Mouse (Mus musculus) kidney, adult 9 months (tissue): ENCODE measurements around the gene Gipc1.

Experiments
- DNase-seq: peaks from one replicate; pipeline ENCODE4 v3.0.0; 2022

Gipc1 gene

DNA sequence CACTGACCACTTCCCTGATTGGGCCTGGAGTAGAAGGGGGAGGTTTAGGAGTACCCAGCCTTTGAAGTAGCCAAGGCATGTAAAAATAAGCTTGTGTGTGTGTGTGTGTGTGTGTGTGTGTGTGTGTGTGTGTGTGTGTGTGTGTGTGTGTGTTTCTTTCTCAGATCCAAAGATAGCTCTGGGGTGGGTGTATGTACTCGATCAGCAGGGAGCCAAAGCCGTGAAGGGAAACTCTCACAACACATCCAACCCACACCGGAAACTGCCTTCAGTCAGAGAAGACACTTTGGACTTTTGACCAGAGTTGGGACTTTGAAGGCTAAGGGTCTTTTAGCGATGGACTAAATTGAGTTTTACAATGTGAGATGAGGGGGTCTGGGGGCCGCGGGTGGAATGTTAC lies 2.8 kb upstream of the Gipc1 start:
- DNase-seq: no peak

DNA sequence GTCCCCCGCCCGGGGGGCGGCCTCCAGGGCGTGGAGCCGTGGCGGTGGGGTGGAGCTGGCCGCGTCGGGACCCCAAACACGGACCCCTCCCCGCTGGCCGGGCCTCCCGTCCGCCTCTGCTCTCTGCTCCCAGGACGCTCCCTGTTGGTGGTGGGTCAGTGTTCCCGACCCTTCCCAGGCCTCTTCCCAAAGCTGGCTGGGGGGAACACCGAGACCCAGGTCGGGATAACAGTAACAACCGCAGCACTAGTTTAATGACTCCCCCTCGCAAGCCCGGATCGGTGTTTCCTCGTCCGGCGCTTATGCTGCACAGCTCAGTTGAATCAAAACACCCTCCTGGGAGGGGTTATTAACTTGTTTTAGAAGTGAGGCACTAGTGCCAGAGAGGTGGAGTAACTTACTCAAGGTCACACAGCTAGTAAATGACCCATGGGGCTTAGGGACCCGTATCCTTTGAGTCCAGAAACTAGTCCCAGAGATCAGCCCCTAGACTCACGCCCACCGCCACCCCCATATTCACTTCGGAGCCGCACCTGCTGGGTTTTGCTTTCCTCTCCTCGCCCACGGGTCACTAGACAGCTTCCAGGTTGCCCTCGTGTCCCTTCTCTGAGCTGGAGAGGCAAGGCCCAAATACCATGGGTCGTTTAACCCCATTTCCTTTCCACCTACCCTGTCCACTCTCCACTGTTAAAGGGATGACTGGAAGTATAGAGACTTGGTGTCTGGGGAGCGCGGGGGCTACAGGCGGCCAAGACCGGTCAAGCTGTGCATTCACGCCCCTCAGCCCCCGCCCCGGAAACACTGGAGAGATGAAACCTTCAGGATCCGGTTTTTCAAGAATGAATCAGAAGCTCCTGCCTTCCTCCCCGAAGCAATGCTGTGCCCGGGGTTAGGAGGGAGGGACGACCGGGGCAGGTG lies 526 bp downstream of the Gipc1 start:
- peak; percentile 47 for DNase-seq

DNA sequence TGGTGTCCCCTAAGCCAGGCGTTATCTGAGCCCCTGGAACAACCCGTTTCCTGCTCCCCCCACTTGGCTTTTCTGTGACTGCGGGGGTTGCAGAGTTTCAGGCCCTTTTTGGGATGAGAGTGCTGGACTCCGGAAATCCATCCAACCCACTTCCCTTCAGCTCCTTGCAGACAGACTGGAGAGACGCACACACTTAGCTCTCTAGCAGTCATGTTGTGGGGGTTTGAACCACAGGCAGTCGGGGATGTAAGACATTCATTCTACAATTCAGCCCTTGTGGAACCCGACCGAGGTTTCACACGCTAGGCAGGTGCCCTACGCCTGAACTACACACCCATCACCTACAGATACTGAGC lies 1.2 kb downstream of the Gipc1 start:
- DNase-seq: no peak

DNA sequence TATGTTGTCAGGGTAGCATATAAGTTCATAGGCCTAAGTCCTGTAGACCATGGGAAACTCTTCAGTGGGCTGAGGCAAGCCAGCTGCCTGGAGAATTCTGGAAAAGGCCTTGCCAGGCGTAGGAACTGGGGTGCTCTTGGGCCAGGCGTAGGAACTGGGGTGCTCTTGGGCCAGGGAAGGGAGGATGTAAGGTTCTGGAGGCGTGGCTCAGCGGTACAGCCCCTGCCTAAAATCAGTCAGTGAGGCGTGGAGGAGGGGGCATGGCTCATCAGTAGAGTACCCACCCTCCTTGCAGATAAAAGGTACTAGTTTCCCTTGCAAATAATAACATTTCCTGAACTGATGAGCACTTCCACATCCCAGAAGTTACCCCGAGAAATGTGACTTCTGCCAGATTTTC lies 2.2 kb downstream of the Gipc1 start:
- no peak for DNase-seq

DNA sequence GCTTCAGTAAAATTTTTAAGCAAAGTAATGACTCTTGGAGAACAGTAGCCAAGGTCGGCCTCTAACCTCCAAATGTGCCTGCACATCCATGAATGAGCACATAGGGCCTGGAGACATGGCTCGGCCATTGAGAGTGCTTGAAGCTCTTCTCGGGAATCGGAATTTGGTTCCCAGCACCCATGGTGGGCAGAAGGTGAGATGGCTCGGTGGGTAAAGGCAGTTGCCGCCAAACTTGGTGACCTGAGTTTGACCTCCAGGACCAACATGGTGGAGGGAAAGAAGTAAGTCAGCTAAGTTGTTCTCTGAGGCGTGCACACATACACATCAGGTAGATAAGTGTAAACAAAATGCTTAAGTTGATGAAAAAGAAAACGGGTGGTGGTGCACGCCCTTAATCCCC lies 3.6 kb downstream of the Gipc1 start:
- DNase-seq: no peak

DNA sequence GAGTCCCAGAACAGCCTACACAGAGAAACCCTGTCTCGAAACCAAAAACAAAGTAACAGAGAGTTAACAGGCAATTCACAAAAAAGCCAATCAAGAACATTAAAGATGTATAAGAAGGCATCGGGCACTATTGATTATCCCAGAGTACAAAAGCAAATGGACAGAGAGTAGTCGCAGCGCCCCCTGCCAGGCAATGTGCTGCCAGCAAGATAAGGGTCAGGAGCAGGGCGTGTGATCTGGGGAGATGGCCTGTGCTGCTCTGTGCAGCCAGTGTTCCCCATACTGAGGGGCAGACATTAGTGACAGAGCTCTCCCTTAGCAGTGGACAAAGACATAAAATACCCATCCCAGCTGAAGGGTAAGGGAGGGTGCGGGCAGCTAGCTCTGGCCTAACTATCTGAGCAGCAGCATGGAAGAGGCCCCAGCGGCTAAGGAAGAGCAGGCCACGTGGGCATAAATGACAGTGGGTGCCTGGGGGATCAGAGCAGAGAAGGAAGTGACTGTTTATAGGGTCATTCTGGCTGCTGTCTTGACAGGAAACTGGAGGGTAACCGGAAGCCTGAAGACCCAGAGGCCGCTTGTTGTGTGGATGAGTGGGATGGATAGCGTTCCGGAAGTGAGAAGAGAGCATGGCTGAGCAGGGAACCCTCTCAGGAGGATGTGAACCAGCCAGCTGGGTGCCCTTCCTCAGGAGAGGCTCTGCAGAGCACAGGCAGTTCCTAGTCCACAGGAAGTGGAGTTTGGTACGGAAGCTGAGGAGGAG lies 4.2 kb downstream of the Gipc1 start:
- DNase-seq: peak; percentile 35

DNA sequence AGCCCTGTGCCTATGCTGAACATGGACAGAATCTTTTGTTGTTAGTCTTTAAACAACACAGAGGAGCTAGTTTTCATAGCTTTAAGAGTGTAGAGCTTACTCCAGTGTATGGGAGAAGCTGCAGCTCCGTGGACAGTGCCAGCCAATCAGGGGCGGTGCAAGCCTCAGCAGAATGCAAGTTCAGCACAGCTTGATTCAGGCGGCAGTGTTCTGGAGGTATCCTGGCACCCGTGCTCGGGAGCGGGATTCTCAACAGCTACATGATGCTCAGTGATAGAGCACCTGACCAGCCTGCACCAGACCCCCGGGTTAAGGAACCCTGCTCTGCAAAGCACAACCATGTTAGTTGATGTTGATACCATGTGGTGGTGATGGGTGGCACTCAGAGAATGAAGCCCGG lies 8.1 kb downstream of the Gipc1 start:
- DNase-seq: no peak

DNA sequence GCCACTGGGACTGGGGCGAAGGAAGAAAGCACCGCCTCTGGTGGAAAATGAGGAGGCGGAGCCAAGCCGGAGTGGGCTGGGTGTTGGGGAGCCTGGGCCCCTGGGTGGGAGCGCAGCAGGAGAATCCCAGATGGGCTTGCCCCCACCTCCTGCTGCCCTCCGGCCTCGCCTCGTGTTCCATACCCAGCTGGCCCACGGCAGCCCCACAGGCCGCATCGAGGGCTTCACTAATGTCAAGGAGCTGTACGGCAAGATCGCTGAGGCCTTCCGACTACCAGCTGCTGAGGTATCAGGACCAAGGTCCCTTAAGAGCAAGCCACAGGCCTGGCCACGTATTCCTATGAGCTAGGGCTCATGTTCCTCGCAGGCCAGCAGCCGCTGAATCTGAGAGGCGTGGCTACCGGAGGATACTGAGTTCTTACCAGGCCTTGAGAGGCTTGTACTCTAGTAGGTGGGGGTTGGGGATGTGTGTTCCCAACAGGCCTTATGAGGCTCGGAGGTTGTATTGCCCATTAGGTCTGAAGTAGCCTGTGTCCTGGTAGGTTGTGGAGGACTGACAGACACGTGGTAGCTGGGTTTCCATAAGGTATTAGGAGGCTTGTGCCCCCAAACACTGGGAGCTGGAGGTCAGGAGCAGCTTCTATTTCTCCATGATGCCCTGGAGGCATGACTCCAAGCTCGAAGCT lies 8.7 kb downstream of the Gipc1 start:
- DNase-seq: peak; percentile 42

DNA sequence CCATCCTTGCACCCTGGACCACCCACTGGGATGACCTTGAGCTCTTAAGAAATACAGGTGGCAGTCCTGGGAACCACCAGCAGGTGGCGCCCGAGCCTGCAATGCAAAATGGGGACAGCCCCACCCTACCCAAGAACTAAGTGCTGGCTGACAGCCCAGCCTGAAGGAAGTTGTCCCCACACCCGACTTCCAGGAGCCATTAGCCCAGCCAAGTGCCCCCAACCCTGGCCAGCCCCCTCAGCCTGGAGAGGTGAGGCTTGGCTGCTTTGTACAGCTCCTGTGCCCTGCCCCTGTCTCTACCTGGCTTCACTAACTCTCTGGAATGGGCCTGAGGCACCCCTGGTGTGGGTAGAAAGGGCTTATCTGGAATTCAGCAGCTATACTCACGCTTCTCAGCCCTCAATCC lies 9.9 kb downstream of the Gipc1 start:
- DNase-seq: peak; percentile 95

DNA sequence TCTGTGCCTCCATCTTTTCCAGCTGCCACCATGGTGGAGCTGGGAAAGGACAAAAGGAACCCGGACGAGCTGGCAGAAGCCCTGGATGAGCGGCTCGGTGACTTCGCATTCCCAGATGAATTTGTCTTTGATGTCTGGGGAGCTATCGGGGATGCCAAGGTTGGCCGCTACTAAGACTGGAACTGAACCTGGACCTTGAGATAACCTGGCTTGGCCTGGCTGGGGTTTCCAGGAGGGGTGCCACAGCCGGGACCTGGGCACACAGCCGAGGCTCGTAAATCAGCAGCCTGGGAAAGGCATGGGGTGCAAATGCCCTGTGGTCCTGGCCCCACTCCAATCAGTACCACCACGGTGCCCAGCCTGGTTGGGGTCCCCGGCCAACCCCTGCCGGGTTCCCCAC lies 11.6 kb downstream of the Gipc1 start:
- peak; percentile 24 for DNase-seq

DNA sequence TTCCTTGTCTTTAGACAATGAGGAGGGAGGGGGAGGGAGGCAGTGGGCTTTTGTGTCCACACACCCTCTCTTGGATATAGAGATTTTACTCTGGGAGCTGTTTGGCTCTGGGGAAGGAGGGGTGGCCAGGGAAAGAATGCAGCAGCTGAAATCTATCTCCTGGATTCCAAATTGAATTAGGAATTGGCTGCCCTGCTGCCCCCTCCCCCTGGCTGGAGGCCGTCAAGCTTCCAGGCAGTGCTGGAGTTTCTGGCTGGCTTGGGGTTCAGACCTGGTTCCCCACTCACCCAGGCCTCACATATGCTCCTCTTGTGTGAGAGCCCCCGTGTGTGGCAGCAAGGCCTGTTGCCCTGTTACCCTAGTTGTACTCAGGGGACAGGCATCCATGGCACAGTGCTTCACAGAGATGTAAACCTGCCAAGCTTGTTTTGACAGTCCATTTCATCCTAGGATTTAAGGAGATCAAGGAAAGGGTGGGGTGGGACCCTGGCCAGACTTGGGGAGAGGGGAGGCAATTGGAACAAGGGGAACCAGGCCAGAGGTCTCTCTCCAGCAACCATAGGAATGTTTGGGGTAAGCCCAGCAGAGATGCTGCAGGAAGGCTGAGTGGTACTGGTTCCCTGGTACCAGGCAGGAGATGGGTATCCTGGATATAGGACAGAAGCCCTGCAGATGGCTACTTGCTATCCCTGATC lies 12.6 kb downstream of the Gipc1 start:
- peak; percentile 26 for DNase-seq

DNA sequence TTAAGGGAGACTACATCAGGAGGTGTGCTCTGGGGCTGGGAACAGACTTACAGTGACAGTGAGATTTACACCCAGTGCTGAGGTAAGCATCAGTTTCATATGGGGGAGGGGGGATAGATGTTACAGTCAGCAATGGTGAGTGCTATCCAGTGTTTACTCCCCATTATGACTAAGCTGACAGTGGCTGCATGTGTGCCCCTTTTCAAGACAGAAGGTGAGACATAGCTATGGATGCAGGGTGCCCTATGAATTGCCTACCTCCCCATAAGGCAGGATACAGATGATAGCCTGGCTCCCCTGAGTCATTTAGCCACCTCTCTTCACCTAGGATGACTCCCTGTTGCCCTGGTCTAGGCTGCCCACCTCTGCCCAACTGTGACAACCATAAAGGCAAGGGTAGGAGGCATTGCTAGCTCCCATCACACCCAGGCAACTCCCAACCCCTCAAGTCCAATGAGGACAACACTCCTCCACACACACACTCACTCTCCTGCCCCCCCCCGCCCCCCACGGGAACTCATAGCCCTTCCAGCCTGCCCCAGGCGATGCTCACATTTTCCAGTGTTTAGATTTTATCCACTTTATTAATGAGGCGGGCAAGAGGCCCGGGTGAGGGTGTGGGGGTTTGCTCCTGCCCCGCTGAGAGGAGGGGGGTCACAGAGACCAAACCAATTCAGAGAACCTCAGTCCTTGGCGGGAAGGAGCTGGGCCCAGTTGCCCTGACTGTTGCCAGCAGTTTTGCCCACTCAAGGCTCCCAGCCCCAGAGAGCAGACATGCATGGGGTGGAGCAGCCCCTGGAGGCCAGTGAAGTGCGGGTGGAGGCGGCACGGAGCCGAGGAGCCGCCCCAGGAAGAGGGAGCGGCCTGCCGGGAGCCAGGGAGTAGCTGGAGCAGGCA lies 13.7 kb downstream of the Gipc1 start, which contains the start of gene Ptger1:
Gene Ptger1 (plus strand): TSS at position 710 of the 897 bp plus-strand sequence.
- peak; percentile 47 for DNase-seq

DNA sequence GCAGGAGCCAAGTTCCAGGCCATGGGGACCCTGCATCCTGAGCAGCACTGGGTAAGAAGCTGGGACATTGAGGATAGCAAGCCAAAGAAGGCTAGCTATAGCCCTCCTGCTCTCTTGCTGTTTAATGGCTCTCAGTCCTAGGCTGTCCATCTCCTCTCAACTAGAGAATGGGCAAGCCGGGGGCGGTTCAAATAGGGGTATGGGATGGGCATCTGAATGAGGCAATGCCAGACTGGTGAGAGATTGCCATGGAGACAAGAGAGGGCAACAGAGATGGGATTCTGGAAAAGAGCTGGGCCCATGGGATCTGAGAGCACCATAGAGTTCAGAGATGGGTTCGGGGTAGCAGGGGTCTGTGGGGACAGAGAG lies 14.4 kb downstream of the Gipc1 start:
- DNase-seq: no peak

DNA sequence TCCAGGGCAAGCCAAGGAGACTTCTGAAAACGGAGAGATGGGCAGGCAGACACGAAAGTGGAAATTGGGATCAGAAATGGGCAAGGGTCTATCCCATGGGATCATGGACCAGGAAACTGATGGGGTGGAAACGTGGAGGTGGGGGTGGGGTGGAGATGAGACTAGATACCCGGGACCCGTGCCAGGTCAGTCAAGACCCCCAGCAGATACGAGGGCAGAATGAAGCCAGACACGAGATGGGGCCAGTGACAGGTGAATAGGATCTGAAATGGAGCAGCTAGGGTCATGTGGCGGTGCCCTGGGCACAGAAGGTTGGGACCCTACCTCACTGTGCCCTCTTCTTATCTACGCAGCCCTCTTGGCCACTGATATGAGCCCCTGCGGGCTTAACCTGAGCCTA lies 15.0 kb downstream of the Gipc1 start:
- DNase-seq: no peak

DNA sequence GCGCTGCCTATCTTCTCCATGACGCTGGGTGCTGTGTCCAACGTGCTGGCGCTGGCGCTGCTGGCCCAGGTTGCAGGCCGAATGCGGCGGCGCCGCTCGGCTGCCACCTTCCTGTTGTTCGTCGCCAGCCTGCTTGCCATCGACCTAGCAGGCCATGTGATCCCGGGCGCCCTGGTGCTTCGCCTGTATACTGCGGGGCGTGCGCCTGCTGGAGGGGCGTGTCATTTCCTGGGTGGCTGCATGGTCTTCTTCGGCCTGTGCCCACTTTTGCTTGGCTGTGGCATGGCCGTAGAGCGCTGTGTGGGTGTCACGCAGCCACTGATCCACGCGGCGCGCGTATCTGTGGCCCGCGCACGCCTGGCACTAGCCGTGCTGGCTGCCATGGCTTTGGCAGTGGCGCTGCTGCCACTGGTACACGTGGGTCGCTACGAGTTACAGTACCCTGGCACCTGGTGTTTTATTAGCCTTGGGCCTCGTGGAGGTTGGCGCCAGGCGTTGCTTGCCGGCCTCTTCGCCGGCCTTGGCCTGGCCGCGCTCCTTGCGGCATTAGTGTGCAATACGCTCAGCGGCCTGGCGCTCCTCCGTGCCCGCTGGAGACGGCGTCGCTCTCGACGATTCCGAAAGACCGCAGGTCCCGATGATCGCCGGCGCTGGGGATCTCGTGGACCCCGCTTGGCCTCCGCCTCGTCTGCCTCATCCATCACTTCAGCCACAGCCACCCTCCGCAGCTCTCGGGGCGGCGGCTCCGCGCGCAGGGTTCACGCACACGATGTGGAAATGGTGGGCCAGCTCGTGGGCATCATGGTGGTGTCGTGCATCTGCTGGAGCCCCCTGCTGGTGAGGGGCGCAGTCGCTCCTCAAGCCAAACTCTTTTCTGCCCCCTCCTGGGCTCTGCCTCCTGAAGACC lies 15.8 kb downstream of the Gipc1 start:
- DNase-seq: peak; percentile 50

DNA sequence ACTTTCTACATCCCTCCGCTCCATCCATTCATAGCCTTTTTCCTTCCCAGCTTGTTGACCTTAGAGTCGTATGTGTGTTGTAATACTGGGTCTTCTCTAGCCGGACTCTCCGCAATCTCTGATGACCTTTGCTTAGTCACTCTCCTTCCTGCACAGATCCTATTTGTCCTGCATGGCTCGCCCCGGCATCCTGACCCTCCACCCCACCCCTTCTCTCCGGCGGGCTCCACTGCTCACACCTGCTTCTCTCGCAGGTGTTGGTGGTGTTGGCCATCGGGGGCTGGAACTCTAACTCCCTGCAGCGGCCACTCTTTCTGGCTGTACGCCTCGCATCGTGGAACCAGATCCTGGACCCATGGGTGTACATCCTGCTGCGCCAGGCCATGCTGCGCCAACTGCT lies 16.5 kb downstream of the Gipc1 start:
- no peak for DNase-seq

DNA sequence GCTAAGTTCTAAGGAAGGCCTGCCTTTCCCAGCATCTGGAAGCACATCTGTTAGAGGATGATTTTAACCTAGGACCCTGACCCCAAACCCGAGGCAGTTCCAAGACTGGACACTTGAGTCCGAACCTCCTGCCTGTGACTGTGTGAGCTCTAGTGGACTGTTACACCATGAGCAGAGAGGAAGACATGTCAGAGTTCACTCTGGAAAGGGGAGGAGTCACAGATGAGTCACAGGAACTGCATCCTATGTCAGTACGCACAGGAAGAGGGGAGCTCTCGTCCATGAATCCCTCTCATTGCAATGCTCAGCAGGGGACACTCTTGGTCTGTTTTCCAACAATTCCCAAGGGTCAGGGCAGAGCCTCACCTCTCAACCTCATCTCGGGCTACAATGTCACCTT lies 20.5 kb downstream of the Gipc1 start:
- DNase-seq: no peak

DNA sequence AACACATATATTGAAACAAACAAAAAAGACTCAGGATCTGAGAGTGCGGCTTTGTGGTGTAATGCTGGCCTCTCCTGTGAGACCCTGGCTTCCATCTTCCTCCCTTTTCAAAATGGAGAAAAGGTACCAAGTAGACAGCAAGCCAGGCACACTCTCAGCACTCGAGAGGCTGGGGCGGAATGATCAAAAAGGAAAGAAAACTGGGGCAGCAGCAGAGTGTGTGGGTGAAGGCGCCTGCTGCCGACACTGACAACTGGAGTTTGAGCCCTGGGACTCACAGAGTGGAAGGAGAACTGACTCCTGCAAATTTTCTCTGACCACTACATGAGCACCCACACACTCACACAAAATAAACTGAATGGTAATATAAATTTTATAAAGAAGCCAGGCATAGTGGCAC lies 22.0 kb downstream of the Gipc1 start:
- DNase-seq: no peak

DNA sequence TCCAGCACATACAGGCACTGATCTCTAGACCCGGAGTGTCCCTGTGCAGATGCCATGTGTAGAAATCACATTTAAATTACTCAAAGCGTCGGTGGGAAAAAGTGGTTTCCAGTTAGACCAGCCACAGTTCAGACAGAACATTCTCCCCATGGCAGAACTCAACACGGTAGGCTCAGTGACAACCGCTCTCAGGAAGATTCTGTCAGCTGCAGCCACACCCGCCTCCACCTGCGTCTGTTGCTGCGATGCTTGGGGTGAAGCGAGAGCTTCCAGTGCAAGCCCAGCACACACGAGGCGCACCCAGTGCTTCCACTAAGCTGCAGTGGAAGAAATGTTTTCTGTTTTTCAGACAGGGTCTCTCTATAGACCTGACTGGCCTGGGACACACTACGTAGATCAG lies 27.4 kb downstream of the Gipc1 start:
- DNase-seq: no peak

DNA sequence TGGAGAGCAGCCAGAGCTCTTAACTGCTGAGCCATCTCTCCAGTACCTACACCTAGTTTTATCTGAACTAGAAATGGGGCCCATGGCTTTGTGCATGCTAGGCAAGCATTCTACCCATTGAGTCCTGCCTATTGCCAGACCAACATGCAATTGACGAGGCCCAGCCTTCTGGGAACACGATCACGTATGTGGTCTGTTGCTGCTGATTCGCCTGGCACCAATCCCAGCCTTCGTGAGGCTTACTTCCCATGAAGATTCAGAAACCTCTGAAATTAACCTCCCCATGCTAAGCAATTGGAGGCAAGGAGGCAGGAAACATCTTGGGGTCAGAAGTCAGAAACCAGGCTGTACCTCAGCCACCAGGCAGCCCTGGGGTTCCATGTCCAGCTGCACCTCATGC lies 28.1 kb downstream of the Gipc1 start:
- no peak for DNase-seq

DNA sequence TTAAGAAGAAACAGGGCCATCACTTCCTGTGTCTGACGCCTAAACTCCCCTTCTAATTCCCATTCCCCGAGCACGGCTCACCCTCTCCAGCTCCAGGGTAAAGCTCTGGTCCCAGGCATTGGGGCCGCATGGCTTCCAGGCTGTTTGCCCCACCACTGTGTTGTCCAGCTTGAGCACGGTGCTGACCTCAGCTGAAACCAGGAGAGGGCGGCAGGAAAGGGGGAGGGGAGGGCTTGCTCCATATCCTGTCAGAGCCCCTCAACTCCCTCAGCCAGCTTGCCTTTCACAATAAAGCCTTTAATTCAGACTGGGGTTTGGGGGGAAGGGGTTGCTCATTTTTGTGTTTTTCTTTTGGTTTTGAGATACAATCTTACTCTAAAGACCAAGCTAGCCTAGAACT lies 28.6 kb downstream of the Gipc1 start:
- no peak for DNase-seq
